Comparison of ENCODE assay signal across 23 mouse cellular contexts in genomic region chr13:48586496-48586895, GRCm38 (mm10).
"Had no signal": no experiment of that assay in that cellular context is flagged by ENCODE, and none has a peak within 500 bp of the region (broad histone marks: within the 10 kb centered on the region; RNA-seq: fewer than 3 reads in every experiment).

No protein-coding gene starts in this region.

- H3K4me2 ChIP-seq: intestine, embryonic 15.5 days; limb, embryonic 12.5 days; limb, embryonic 15.5 days; liver, embryonic 11.5 days; lung, embryonic 14.5 days; midbrain, embryonic 12.5 days; midbrain, embryonic 15.5 days; neural tube, embryonic 12.5 days; neural tube, embryonic 15.5 days had no signal

- H3K9me3 ChIP-seq: intestine, embryonic 15.5 days; limb, embryonic 12.5 days; limb, embryonic 15.5 days; midbrain, embryonic 12.5 days; midbrain, embryonic 15.5 days; neural tube, embryonic 12.5 days; neural tube, embryonic 15.5 days had no signal

- H3K27ac ChIP-seq: intestine, embryonic 15.5 days; left cerebral cortex, adult 2 months; limb, embryonic 12.5 days; limb, embryonic 15.5 days; liver, embryonic 14.5 days; macrophage; midbrain, embryonic 12.5 days; midbrain, embryonic 15.5 days; neural tube, embryonic 12.5 days; neural tube, embryonic 15.5 days; stomach, postnatal 0 days had no signal

- H3K27me3 ChIP-seq: intestine, embryonic 15.5 days; limb, embryonic 12.5 days; limb, embryonic 15.5 days; midbrain, embryonic 12.5 days; midbrain, embryonic 15.5 days; neural tube, embryonic 12.5 days; neural tube, embryonic 15.5 days had no signal

- H3K4me3 ChIP-seq: intestine, embryonic 15.5 days; left cerebral cortex, adult 2 months; limb, embryonic 12.5 days; limb, embryonic 15.5 days; midbrain, embryonic 12.5 days; midbrain, embryonic 15.5 days; neural tube, embryonic 12.5 days; neural tube, embryonic 15.5 days had no signal

- ATAC-seq: intestine, embryonic 15.5 days; liver, postnatal 0 days; lung, postnatal 0 days; midbrain, embryonic 15.5 days had no signal

- H3K9ac ChIP-seq: intestine, embryonic 15.5 days; limb, embryonic 12.5 days; limb, embryonic 15.5 days; liver, embryonic 14.5 days; liver, postnatal 0 days; lung, embryonic 14.5 days; midbrain, embryonic 12.5 days; midbrain, embryonic 15.5 days; neural tube, embryonic 12.5 days; neural tube, embryonic 15.5 days had no signal

- H3K36me3 ChIP-seq: intestine, embryonic 15.5 days had no signal

- H3K4me1 ChIP-seq: intestine, embryonic 15.5 days; limb, embryonic 12.5 days; limb, embryonic 15.5 days; midbrain, embryonic 12.5 days; midbrain, embryonic 15.5 days; neural tube, embryonic 12.5 days; neural tube, embryonic 15.5 days had no signal

- DNase-seq: layer of hippocampus, postnatal 36 days; left cerebral cortex, postnatal 4 days; liver, postnatal 0 days; lung, embryonic 14.5 days; right cerebral cortex, adult 18-20 months; right cerebral cortex, postnatal 14 days; right cerebral cortex, postnatal 4 days; thymus, adult 2 months; thymus, postnatal 14 days; thymus, postnatal 4 days had no signal
